Mouse (Mus musculus) fibroblast of lung, adult 2 months (primary cell): ENCODE data around the gene Cuedc1.

ENCODE experiments used
- DNase-seq: peaks from one replicate; pipeline ENCODE4 v3.0.0-alpha.2; 2011; ENCODE audit warnings: low read depth

Gene Cuedc1

GRCm38 (mm10) chr11:88098021-88098729, at the start of gene Cuedc1:
Gene Cuedc1, plus strand, starts transcription at chr11:88098058.
- no peak for DNase-seq

GRCm38 (mm10) chr11:88048961-88049670, 48.7 kb upstream of the Cuedc1 start:
- DNase-seq: no peak

- no peak for DNase-seq
Measured at GRCm38 (mm10) chr11:88049732-88050131, 48.1 kb upstream of the Cuedc1 start.

- DNase-seq: no peak
Measured at GRCm38 (mm10) chr11:88052638-88053037, 45.2 kb upstream of the Cuedc1 start.

GRCm38 (mm10) chr11:88053821-88054220, 44.0 kb upstream of the Cuedc1 start:
- no peak for DNase-seq

GRCm38 (mm10) chr11:88054589-88054988, 43.3 kb upstream of the Cuedc1 start:
- DNase-seq: no peak

- DNase-seq: no peak
Measured at GRCm38 (mm10) chr11:88055777-88056176, 42.1 kb upstream of the Cuedc1 start.

- no peak for DNase-seq
Measured at GRCm38 (mm10) chr11:88057788-88058187, 40.1 kb upstream of the Cuedc1 start.

GRCm38 (mm10) chr11:88059141-88059540, 38.7 kb upstream of the Cuedc1 start:
- DNase-seq: no peak

- no peak for DNase-seq
Measured at GRCm38 (mm10) chr11:88061892-88062625, 35.8 kb upstream of the Cuedc1 start.

GRCm38 (mm10) chr11:88065732-88066131, 32.1 kb upstream of the Cuedc1 start:
- DNase-seq: no peak

- DNase-seq: no peak
Measured at GRCm38 (mm10) chr11:88067191-88067585, 30.7 kb upstream of the Cuedc1 start.

- no peak for DNase-seq
Measured at GRCm38 (mm10) chr11:88067586-88068410, 30.1 kb upstream of the Cuedc1 start, which contains the start of gene Vezf1. Gene Vezf1, plus strand, starts transcription at chr11:88068279.

- DNase-seq: no peak
Measured at GRCm38 (mm10) chr11:88068411-88069245, 29.2 kb upstream of the Cuedc1 start.

- no peak for DNase-seq
Measured at GRCm38 (mm10) chr11:88069246-88069570, 28.6 kb upstream of the Cuedc1 start.

GRCm38 (mm10) chr11:88070392-88070791, 27.5 kb upstream of the Cuedc1 start:
- no peak for DNase-seq

GRCm38 (mm10) chr11:88071113-88071512, 26.7 kb upstream of the Cuedc1 start:
- DNase-seq: no peak

- no peak for DNase-seq
Measured at GRCm38 (mm10) chr11:88073343-88073875, 24.4 kb upstream of the Cuedc1 start.

- DNase-seq: no peak
Measured at GRCm38 (mm10) chr11:88075701-88076100, 22.2 kb upstream of the Cuedc1 start.

- no peak for DNase-seq
Measured at GRCm38 (mm10) chr11:88076394-88076793, 21.5 kb upstream of the Cuedc1 start.

GRCm38 (mm10) chr11:88083699-88084098, 14.2 kb upstream of the Cuedc1 start:
- DNase-seq: no peak
